Mouse (Mus musculus) lung, postnatal 0 days (tissue): ENCODE measurements around the gene Gtdc1. TPM values are rescaled to one million over a fixed set of nuclear protein-coding genes. Genes with fewer than 3 reads are reported as not detected.

Source experiments
- ATAC-seq: fragments of 200-750 bp; cut with Nextera tagmentation; 2 replicates; pipeline ENCODE4 v1.8.0; 2017; ENCODE audit warnings: moderate library complexity
- DNase-seq: peaks from one replicate; pipeline ENCODE4 v3.0.0-alpha.2; 2016; ENCODE audit warnings: low spot score
- H3K27ac ChIP-seq: fragments of 300-500 bp; sonication (generic); 2 replicates; pipeline ENCODE4 v1.5.1; 2014; ENCODE audit warnings: antibody characterized with exemption, mild to moderate bottlenecking, low read length, mixed read lengths
- H3K27me3 ChIP-seq: fragments of 300-500 bp; sonication (generic); replicated peaks from 2 replicates; pipeline ENCODE4 v1.6.1; 2014; ENCODE audit warnings: low read length, mixed read lengths; ENCODE audit not compliant: insufficient read depth
- H3K36me3 ChIP-seq: fragments of 300-500 bp; sonication (generic); 2 replicates; pipeline ENCODE4 v1.6.1; 2014; ENCODE audit warnings: low read length, mixed read lengths; ENCODE audit not compliant: insufficient read depth
- H3K4me1 ChIP-seq: fragments of 300-500 bp; sonication (generic); 2 replicates; pipeline ENCODE4 v1.6.1; 2014; ENCODE audit warnings: antibody characterized with exemption, low read depth, low read length, mixed read lengths; ENCODE audit not compliant: insufficient read depth
- H3K4me2 ChIP-seq: fragments of 300-500 bp; sonication (generic); replicated peaks from 2 replicates; pipeline ENCODE4 v1.6.1; 2014; ENCODE audit warnings: low read depth, mild to moderate bottlenecking, low read length, moderate library complexity, mixed read lengths
- H3K4me3 ChIP-seq: fragments of 300-500 bp; sonication (generic); 2 replicates; pipeline ENCODE4 v1.5.1; 2014; ENCODE audit warnings: low read depth, low read length
- H3K9ac ChIP-seq: fragments of 300-500 bp; sonication (generic); replicated peaks from 2 replicates; pipeline ENCODE4 v1.6.1; 2014; ENCODE audit warnings: low read depth, mild to moderate bottlenecking
- H3K9me3 ChIP-seq: fragments of 300-500 bp; sonication (generic); 2 replicates; pipeline ENCODE4 v1.6.1; 2016; ENCODE audit warnings: low read length, mixed read lengths
- CTCF ChIP-seq: IDR thresholded peaks from 2 replicates; pipeline ENCODE4 v1.5.1; 2016; ENCODE audit warnings: antibody characterized with exemption, mild to moderate bottlenecking
- EP300 ChIP-seq: IDR thresholded peaks from 2 replicates; pipeline ENCODE4 v1.6.1; 2016; ENCODE audit warnings: antibody characterized with exemption, mild to moderate bottlenecking, control low read depth
- WGBS: fragments of 180-500 bp; shearing (Covaris S2); extraction: QIAGEN DNeasy Blood & Tissue Kit; methylation state at CpG from one replicate; pipeline ENCODE4 v1.1.7; 2014; 5-methylcytosine and 5-hydroxymethylcytosine counted together
- polyA plus RNA-seq: library from polyadenylated mRNA; unstranded; fragments of >200 nt; fragmentation: Nextera tagmentation; extraction: Ambion mirVana; gene quantifications from 2 replicates; pipeline ENCODE4 v1.2.1, GENCODE M21; 2015

Gene Gtdc1
- polyA plus RNA-seq, 1 experiment from 2014 or later: 10.0 TPM

DNA sequence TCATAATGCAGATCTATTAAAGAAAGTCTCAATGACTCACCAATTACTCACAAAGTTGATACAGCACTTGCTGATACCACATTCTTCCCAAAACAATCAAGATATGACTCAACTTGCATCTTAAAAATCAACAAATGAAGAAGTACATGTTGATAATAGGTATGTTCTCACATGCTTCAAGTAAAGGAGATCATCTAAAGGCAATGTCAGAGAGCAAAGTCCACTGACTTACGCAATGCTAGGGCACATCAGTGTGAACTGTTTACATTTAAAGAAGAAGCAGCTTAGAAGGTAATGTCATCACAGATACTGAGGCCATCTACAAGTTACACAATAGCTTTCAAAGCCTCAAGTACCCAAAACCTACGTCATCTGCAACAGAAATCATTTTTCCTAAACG, 7.0 kb downstream of the Gtdc1 start:
- WGBS: 74% methylated on average over 3 of the region's 3 CpGs
- H3K4me3 ChIP-seq: no peak overlapping the region
- DNase-seq: peak; percentile 22
- no peak for ATAC-seq
- no peak overlapping the region for H3K4me2 ChIP-seq
- H3K27ac ChIP-seq: no peak overlapping the region
- no peaks in the 10 kb centered on the region for H3K27me3 ChIP-seq
- no peaks in the 10 kb centered on the region for H3K4me1 ChIP-seq
- H3K9me3 ChIP-seq: no peaks in the 10 kb centered on the region
- H3K36me3 ChIP-seq: no peaks in the 10 kb centered on the region
- H3K9ac ChIP-seq: no peak overlapping the region
- peak; percentile 28; the same call in 1 of the 2 replicates for TF ChIP-seq EP300
- TF ChIP-seq CTCF: no peak

DNA sequence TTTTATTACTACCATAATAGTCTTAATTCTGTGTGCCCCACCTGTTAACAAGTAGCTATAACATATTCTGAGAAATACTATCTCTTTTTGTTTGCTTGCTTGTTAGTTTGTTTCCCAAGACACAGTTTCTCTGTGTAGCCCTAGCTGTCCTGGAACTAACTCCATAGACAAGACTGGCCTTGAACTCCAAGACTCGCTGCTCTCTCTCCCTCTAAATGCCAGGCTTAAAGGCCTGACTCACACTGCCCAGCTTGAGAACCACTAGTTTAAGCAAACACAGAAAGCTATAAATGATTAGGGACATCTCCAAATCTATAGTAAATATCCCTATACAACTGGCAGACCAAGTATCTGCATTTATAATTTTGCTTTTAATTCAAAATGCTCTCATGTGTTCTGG, 8.1 kb downstream of the Gtdc1 start:
- Histone ChIP-seq H3K4me1 (no peaks in the 10 kb centered on the region), H3K27me3 (no peaks in the 10 kb centered on the region), H3K9me3 (no peaks in the 10 kb centered on the region), H3K27ac (no peak overlapping the region), H3K4me2 (no peak overlapping the region), H3K9ac (no peak overlapping the region), H3K4me3 (no peak overlapping the region), H3K36me3 (no peaks in the 10 kb centered on the region)
- DNase-seq (no peak), ATAC-seq (no peak)
- no peak for TF ChIP-seq CTCF
- TF ChIP-seq EP300: no peak
- WGBS: 84% methylated on average over 1 of the region's 1 CpGs

DNA sequence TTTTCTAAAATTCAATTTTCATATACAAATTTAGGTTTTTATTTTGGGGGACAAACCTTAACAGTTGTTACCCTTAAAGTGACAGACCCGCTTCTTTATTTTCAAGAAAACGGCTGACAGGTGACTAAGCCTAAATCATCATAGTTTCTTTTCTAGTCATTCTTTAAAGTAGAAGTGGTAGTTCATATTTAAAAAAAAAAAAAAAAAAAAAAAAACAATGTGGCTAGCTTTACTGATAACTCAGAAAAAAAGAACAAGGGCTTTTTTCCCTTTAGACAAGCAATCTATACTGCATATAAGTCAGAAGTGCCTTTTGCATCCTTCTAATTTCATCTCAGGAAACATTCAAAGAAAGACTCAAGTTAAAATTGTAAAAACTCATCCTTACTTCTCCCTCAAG, 8.7 kb downstream of the Gtdc1 start:
- 94% methylated on average over 2 of the region's 2 CpGs for WGBS
- Histone ChIP-seq H3K9ac (no peak overlapping the region), H3K27ac (no peak overlapping the region), H3K36me3 (no peaks in the 10 kb centered on the region), H3K4me3 (no peak overlapping the region), H3K4me2 (no peak overlapping the region), H3K27me3 (no peaks in the 10 kb centered on the region), H3K4me1 (no peaks in the 10 kb centered on the region), H3K9me3 (no peaks in the 10 kb centered on the region)
- ATAC-seq (no peak), DNase-seq (no peak)
- TF ChIP-seq EP300 (no peak), CTCF (no peak)

DNA sequence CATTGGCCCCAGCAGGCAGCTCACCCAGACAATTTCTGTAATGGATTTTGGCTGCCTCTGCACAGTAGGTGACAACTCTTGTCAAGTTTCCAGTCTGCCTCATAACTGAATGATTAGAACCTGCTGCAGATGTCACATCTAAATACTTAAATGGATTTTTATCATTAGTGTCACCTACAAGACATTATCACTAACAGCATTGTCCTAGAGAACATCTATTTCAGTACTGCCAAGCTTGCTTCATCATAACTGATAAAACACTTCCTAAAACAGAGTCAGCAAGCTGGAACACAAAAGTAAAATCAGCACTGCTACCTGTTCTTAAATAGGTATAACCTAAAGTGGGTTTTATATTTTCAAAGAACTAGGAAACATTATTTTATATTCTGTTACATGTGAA, 11.2 kb downstream of the Gtdc1 start:
- no peaks in the 10 kb centered on the region for H3K27me3 ChIP-seq
- no peak overlapping the region for H3K4me2 ChIP-seq
- DNase-seq: no peak
- ATAC-seq: no peak
- no peak overlapping the region for H3K4me3 ChIP-seq
- no peak for TF ChIP-seq CTCF
- no peaks in the 10 kb centered on the region for H3K4me1 ChIP-seq
- H3K36me3 ChIP-seq: no peaks in the 10 kb centered on the region
- H3K9ac ChIP-seq: no peak overlapping the region
- H3K9me3 ChIP-seq: no peaks in the 10 kb centered on the region
- H3K27ac ChIP-seq: no peak overlapping the region

DNA sequence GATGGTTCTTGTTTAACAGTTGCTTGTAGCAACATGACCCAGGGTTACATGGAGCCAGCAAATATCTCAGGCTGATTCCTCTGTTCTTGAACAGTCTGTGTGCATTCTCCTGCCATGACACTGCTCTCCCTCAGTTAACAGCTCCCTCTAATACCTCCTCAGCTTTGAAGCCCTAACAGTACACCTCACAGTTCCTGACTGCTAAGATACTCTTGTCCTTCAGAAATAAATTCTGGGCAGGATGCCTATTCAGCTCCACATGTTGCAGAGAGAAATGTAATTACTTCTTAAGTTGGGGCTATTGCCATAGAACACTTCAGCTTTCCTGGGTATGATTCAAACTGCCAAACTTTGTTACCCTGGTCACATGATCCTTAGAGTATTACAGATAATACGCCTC, 29.7 kb downstream of the Gtdc1 start:
- H3K4me1 ChIP-seq: no peaks in the 10 kb centered on the region
- DNase-seq: no peak
- H3K4me2 ChIP-seq: no peak overlapping the region
- H3K9me3 ChIP-seq: no peaks in the 10 kb centered on the region
- TF ChIP-seq EP300: no peak
- TF ChIP-seq CTCF: no peak
- ATAC-seq: no peak
- no peak overlapping the region for H3K4me3 ChIP-seq
- no peaks in the 10 kb centered on the region for H3K27me3 ChIP-seq
- no peak overlapping the region for H3K9ac ChIP-seq
- H3K27ac ChIP-seq: no peak overlapping the region
- WGBS: 89% methylated on average over 1 of the region's 1 CpGs
- no peaks in the 10 kb centered on the region for H3K36me3 ChIP-seq

DNA sequence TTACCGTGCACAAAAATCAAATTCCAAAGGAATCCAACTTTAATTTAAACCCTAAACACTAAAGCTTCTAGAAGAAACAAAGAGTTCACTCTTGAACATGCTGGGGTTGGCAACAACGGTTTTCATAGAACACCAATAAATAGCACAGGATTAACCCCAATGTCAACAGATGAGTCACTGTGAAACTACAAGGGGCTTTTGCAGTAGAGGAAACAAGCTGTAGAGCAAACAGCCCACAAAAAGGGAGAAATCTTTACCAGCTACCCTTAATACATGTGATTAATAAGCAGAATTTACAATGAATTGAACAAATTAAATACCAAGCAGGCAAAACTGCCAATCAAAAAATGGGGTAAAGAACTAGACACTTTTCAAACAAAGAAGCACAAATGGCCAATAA, 53.7 kb downstream of the Gtdc1 start:
- no peaks in the 10 kb centered on the region for H3K4me1 ChIP-seq
- no peak for DNase-seq
- no peaks in the 10 kb centered on the region for H3K27me3 ChIP-seq
- ATAC-seq: no peak
- 78% methylated on average over 2 of the region's 2 CpGs for WGBS
- H3K27ac ChIP-seq: no peak overlapping the region
- H3K9ac ChIP-seq: no peak overlapping the region
- no peak for TF ChIP-seq CTCF
- TF ChIP-seq EP300: no peak
- H3K36me3 ChIP-seq: no peaks in the 10 kb centered on the region
- H3K4me3 ChIP-seq: no peak overlapping the region
- H3K9me3 ChIP-seq: no peaks in the 10 kb centered on the region
- H3K4me2 ChIP-seq: no peak overlapping the region

DNA sequence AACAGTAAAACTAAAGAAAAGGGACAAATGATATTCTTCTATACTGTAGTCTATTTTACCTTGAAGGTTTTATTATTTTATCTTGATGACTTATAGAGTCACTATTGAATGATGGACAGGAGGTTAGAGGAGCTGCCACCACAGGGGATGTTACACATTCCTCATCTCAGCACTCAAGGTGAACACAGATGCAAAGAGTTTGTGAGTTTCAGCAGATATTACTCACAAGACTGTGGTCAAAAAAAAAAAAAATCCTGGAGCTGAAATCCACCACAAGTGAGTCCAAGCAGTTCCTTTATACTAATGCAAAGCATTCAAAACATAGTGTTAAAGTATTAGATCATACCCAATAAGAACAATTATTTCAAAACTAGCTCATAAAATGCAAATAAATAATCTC, 62.7 kb downstream of the Gtdc1 start:
- Histone ChIP-seq H3K27ac (no peak overlapping the region), H3K9me3 (no peaks in the 10 kb centered on the region), H3K27me3 (no peaks in the 10 kb centered on the region), H3K36me3 (no peaks in the 10 kb centered on the region), H3K4me2 (no peak overlapping the region), H3K9ac (no peak overlapping the region), H3K4me1 (no peaks in the 10 kb centered on the region), H3K4me3 (no peak overlapping the region)
- TF ChIP-seq CTCF: no peak
- no peak for ATAC-seq
- DNase-seq: no peak
